Mouse (Mus musculus): ENCODE results near the gene Neo1. TPM values are rescaled to one million over a fixed set of nuclear protein-coding genes. Genes with fewer than 3 reads are reported as not detected.
A peak's percentile ranks its signal among the peaks of the same experiment; 100 is the strongest.
"Not testable (repeated sequence)": the region's sequence is repeated elsewhere in the genome, so short reads cannot be mapped to it uniquely, and the experiment has no call there.

Neo1 gene
- polyA plus RNA-seq, 1 experiment from 2014 or later, result 26.7 TPM

DNA sequence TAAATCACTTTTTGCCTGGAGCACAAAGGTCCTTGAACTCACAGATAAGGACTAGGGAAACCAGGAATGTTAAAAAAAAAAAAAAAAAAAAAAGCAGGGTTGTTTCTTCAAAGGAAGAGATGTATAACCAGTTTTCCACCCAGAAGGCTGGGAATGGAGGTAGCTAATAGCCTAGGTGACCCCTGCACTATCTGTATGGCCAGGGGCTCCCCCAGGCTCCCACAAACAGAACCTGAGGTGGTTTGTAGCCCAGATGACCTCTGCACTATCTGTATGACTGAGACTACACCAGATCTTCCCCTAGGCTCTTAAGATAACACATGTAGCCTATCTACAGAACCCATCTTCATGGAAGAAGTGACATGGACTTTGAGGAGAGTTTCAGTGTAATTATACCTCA lies 5.6 kb upstream of the Neo1 start:
- Histone ChIP-seq H3K27me3 (ENCODE audit: poor library complexity, severe bottlenecking) (peaks cover 4% of the 10 kb centered on the region; the same call in 1 of the 2 replicates), H3K27ac (no peak overlapping the region)
- DNase-seq (ENCODE audit: extremely low spot score, low spot score), result no peak

DNA sequence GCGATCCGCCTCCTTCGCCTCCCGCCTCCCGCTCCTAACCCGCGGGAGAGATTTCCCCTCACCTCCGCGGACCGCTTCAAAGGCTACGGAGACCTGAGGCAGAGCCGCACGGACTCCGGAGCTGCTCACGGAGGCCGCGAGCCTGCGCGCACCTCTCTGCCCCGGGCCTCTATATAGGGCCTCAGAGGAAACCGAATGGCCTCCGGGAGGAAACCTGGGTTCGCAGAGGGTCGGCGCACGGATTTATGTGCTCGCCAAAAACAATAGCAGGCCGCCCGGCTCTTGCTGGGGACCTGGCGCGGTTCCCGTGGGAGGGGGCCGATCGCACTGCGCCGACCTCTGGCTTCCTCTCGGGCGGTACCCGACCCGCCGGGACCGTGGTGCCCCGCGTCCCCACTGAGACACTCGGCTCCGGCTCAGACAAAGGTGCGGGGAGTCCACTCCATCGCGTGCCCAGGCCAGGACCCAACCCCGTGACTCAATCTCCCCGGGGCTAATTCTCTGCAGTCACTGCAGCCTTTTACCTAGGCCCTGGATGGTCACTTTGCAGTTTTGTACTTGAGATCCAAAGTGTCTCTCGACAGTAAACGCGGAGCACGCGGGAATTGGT lies 596 bp upstream of the Neo1 start:
- peak overlapping the region; percentile 97 for H3K4me3 ChIP-seq
- DNase-seq (ENCODE audit: extremely low spot score, low spot score), result no peak
- WGBS, result under 1% methylated on average over 56 of the region's 56 CpGs
- peaks cover 2% of the 10 kb centered on the region; the same call in 1 of the 2 replicates for H3K36me3 ChIP-seq (replicated peaks)
- H3K27ac ChIP-seq, result peak overlapping the region; percentile 98
- peaks cover under 1% of the 10 kb centered on the region; the same call in 1 of the 2 replicates for H3K9me3 ChIP-seq
- peaks cover 4% of the 10 kb centered on the region; the same call in 1 of the 2 replicates for H3K27me3 ChIP-seq (ENCODE audit: poor library complexity, severe bottlenecking)
- peaks cover 52% of the 10 kb centered on the region for H3K4me1 ChIP-seq

More for the DNA sequence above, 5.6 kb upstream of the Neo1 start:
- Histone ChIP-seq H3K9me3 (no peaks in the 10 kb centered on the region), H3K4me1 (peaks cover 22% of the 10 kb centered on the region), H3K4me3 (no peak overlapping the region), H3K36me3 (replicated peaks) (no peaks in the 10 kb centered on the region)

DNA sequence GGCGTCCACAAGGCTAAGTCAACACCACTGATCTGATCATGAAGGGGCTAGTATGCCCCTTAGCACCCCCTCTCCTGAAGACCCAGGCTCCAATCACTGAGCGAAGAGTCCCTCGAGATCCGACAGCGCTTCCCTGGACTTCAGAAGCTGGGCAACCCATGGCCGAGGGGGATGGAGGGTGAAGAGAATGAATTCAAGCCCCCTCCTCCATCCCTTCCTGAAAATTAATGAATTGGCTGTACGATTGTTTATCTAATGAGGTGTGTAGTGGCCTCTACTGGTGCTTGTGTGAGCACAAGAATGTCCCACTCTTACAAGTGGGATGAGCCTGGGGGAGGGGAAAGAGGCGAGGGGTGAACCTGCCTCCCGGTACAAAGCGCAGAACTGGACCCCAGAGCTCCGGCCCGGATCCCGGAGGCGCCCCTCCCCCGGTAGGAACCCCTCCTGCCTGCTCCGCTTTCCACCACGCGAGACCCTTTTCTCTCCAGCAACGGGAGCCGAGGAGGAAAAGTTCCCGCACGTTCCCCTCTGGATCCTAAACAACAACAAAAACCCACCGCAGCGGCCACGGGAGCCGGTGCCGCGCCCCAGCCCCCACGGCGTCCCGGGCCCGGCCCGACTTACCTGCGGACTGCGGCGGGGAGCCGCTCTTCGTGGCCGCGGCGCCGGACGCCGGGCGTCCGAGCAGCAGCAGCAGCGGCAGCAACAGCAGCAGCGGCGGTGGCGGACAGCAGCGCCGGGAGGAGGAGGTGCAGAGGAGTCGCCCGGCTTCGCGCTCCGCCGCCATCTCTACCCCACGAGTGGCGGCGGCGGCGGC lies 691 bp downstream of the Neo1 start:
- H3K9me3 ChIP-seq, result peaks cover 4% of the 10 kb centered on the region; the same call in 1 of the 2 replicates
- under 1% methylated on average over 63 of the region's 63 CpGs for WGBS

DNA sequence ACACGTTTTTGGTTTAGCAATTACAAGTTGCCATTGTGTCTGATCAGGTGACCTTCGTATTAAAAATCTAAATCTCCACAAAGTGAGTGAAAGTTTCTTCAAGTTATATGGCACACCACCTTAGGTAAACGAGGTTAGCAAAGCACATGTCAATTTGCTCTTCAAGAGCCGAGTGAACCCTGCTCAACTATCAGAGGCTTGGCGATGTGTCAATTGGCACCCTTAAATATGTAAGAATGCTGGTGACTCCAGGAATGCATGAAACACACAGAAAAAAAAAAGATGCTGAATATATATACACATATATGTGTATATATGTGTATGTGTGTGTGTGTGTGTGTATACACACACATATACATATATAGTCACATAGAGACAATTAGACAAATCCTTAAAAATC lies 1.4 kb downstream of the Neo1 start:
- no peak for DNase-seq (ENCODE audit: extremely low spot score, low spot score)
- Histone ChIP-seq H3K9me3 (peaks cover 4% of the 10 kb centered on the region; the same call in 1 of the 2 replicates), H3K27ac (no peak overlapping the region), H3K36me3 (replicated peaks) (peaks cover 5% of the 10 kb centered on the region; the same call in 1 of the 2 replicates), H3K4me1 (peaks cover 52% of the 10 kb centered on the region), H3K4me3 (peak overlapping the region; percentile 97), H3K27me3 (ENCODE audit: poor library complexity, severe bottlenecking) (peaks cover 4% of the 10 kb centered on the region; the same call in 1 of the 2 replicates)
- 51% methylated on average over 5 of the region's 5 CpGs for WGBS

More for the DNA sequence above, 691 bp downstream of the Neo1 start:
- Histone ChIP-seq H3K27ac (peak overlapping the region; percentile 98), H3K4me3 (peak overlapping the region; percentile 97), H3K36me3 (replicated peaks) (peaks cover 5% of the 10 kb centered on the region; the same call in 1 of the 2 replicates), H3K4me1 (peaks cover 52% of the 10 kb centered on the region), H3K27me3 (ENCODE audit: poor library complexity, severe bottlenecking) (peaks cover 4% of the 10 kb centered on the region; the same call in 1 of the 2 replicates)
- peak; percentile 66 for DNase-seq (ENCODE audit: extremely low spot score, low spot score)

DNA sequence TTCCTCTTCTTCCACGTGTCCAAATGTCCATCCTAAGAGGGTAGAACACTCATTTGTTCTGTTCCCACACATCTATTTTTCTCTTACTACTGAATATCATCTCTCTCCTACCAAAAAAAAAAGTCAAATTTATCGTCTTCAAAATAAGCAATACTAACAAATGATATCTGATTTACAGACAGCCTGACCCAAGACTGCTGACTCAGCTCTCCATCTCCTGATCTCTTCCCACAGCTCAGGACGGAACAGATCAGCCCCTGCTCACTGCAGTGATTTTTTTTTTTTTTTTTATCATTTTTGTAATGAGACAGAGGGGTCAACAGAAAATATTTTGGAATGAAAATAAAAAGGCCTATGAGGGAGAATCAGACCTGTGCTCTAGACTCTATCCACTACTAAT lies 2.7 kb downstream of the Neo1 start:
- Histone ChIP-seq H3K4me3 (no peak overlapping the region), H3K4me1 (peaks cover 45% of the 10 kb centered on the region), H3K36me3 (replicated peaks) (peaks cover 12% of the 10 kb centered on the region), H3K9me3 (peaks cover 6% of the 10 kb centered on the region; the same call in 1 of the 2 replicates), H3K27ac (no peak overlapping the region), H3K27me3 (ENCODE audit: poor library complexity, severe bottlenecking) (no peaks in the 10 kb centered on the region)
- 70% methylated on average over 3 of the region's 3 CpGs for WGBS
- no peak for DNase-seq (ENCODE audit: extremely low spot score, low spot score)

DNA sequence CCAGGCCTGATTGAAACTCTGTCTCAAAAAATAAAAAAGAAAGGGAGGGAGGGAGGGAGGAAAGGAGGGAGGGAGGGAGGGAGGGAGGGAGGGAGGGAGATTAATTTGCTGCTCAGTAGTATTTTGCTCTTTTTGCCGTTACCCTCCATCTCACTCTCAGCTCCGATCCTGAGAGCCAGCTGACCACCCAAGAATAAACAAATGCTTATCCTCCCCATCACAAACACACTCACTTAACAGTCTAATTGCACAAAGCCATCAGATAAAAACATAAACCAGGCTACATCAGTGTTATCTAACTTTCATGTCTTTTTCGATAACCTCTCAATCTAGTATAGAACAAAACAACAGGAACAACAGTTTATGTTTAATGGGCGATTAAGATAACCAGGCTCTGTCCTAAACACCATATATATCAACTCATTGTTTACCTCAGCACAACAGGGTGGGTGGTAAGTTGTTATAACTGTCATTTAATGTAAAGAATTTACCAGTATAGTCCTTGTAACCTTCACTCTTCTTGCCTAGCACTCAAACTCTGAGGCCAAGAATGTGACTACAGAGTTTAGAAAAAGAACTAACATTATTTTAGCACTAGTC lies 11.9 kb downstream of the Neo1 start:
- Histone ChIP-seq H3K9me3 (no peaks in the 10 kb centered on the region; the same call in 1 of the 2 replicates), H3K36me3 (replicated peaks) (peaks cover 4% of the 10 kb centered on the region), H3K4me3 (no peak overlapping the region), H3K27me3 (ENCODE audit: poor library complexity, severe bottlenecking) (no peaks in the 10 kb centered on the region), H3K4me1 (no peaks in the 10 kb centered on the region), H3K27ac (no peak overlapping the region)
- DNase-seq (ENCODE audit: extremely low spot score, low spot score), result no peak
- 82% methylated on average over 4 of the region's 4 CpGs for WGBS

DNA sequence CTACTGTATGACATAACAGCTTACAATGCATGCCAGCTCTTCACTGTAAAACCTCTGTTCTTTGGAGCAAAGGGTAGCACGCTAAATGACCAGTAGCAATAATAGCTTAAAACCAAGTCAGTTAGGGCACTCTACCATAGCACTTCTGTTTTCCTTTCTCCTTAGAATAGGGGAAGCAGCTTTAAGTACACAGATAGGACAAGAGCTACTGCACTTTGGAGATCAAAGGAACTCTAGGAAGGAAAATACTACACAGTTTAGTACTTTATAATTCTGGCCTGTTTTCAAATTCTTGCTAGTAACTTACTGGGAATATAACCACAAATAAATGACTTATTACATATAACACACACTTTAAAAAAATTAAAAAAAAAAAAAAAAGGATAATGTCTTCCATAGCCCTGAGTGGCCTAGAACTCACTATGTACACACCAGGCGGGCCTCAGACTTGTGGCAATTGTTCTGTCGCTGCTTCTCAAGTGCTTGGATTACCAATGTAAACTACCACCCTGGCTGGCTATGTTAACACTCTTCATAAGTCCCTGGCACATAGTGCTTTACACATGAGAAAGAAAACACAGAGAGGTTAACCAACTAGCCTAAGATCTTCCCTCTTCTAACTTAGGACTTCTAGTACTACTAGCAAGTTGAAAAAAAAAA lies 20.1 kb downstream of the Neo1 start:
- H3K27ac ChIP-seq, result no peak overlapping the region
- no peak overlapping the region for H3K4me3 ChIP-seq
- H3K36me3 ChIP-seq (replicated peaks), result no peaks in the 10 kb centered on the region
- 0 out of 2 replicates have a peak, but pooled peaks cover 3% of the 10 kb centered on the region for H3K4me1 ChIP-seq
- no peak for DNase-seq (ENCODE audit: extremely low spot score, low spot score)
- no peaks in the 10 kb centered on the region for H3K27me3 ChIP-seq (ENCODE audit: poor library complexity, severe bottlenecking)
- no peaks in the 10 kb centered on the region for H3K9me3 ChIP-seq
- WGBS, result 87% methylated on average over 3 of the region's 3 CpGs

DNA sequence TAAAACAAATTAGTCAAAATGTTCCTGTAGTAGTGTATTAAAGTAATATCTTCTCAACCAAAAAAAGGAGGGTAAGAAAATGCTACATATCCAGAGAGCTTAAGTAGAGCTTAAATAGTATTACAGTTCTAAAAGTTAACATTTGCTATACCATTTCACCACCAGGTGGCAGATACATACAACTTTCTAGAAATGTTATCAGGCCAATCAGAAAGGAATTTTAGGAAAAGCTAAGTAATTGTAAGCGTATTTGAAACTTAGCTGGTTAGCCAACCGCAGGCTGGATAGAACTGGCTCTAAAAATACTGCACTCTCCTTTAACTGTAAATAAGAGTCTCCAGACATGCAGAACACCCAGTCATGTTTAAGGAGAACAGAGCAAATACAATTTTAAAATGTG lies 22.9 kb downstream of the Neo1 start:
- 36% methylated on average over 2 of the region's 2 CpGs for WGBS
- Histone ChIP-seq H3K27me3 (ENCODE audit: poor library complexity, severe bottlenecking) (no peaks in the 10 kb centered on the region), H3K36me3 (replicated peaks) (no peaks in the 10 kb centered on the region), H3K4me3 (no peak overlapping the region), H3K9me3 (no peaks in the 10 kb centered on the region), H3K4me1 (peaks cover 12% of the 10 kb centered on the region; the same call in 1 of the 2 replicates), H3K27ac (no peak overlapping the region)
- no peak for DNase-seq (ENCODE audit: extremely low spot score, low spot score)

DNA sequence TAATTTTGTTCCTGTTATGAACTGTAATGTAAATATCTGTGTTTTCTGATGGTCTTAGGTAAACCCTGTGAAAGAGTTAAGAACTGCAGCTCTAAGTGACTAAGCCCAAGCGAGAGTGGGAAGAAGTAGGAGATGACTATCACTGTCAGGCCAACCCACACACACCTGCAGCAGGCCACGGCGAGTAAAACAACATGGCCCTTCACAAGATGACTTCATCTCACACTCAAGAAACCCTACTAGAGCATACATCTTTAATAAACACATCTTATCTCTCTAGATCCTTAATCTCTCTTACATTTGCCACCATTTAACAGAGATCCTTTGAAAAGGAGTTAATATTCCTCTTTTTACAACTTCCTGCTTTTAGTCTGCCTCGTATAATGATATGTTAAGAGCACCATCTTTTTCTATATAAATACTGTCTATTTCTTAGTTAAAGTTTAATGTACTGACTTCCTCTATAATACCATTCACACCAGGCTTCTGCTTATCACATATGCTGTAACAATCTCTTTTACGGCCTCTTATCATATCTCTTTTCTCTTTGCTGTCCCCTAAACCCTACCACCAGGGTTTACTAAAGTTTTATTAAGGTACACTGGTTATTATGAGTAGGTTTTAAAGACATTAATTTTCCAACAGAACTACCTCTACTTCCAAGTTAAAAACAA lies 46.8 kb downstream of the Neo1 start:
- Histone ChIP-seq H3K9me3 (no peaks in the 10 kb centered on the region), H3K4me1 (no peaks in the 10 kb centered on the region), H3K27me3 (ENCODE audit: poor library complexity, severe bottlenecking) (no peaks in the 10 kb centered on the region), H3K4me3 (no peak overlapping the region), H3K36me3 (replicated peaks) (peaks cover 21% of the 10 kb centered on the region), H3K27ac (no peak overlapping the region)
- DNase-seq (ENCODE audit: extremely low spot score, low spot score), result no peak
- WGBS, result 96% methylated on average over 5 of the region's 5 CpGs

DNA sequence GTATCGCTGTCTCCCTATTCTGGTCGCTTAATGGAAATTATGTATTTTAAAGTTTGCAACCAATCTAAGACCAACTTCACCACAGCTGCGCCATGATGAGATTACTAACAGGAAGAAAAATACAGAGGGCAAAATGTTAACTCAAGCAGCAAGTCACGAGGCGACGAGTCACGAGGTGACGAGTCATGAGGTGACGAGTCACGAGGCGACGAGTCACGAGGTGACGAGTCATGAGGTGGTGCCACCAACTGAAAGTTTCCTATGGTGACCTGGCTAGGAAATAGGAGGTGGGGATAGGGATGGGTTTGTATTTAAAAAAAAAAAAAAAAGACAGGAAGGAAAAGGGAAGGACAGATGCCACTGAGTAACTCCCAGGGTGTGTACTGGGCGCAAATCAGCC lies 57.2 kb downstream of the Neo1 start:
- H3K36me3 ChIP-seq (replicated peaks), result peaks cover 38% of the 10 kb centered on the region
- H3K9me3 ChIP-seq, result no peaks in the 10 kb centered on the region
- WGBS, result 94% methylated on average over 15 of the region's 15 CpGs
- DNase-seq (ENCODE audit: extremely low spot score, low spot score), result no peak
- no peaks in the 10 kb centered on the region for H3K4me1 ChIP-seq
- no peak overlapping the region for H3K4me3 ChIP-seq
- no peak overlapping the region for H3K27ac ChIP-seq
- H3K27me3 ChIP-seq (ENCODE audit: poor library complexity, severe bottlenecking), result no peaks in the 10 kb centered on the region

DNA sequence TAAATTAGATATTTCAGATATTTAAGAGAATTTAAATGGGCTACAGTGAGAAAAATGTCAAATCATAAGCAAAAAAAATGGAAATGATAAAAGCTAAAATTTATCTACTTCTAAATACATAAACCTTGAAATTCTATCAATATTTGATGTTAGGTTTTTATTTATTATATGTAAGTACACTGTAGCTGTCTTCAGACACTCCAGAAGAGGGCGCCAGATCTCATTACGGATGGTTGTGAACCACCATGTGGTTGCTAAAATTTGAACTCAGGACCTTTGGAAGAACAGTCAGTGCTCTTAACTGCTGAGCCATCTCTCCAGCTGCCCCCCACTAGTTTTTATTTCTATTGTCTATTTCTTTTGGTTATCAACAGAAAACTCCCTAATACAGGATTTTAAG lies 65.1 kb downstream of the Neo1 start:
- H3K27ac ChIP-seq; H3K27me3 ChIP-seq (ENCODE audit: poor library complexity, severe bottlenecking); H3K4me1 ChIP-seq; H3K9me3 ChIP-seq; DNase-seq (ENCODE audit: extremely low spot score, low spot score); H3K4me3 ChIP-seq: not testable (repeated sequence)
- 75% methylated on average over 2 of the region's 2 CpGs for WGBS
- peaks cover 22% of the 10 kb centered on the region for H3K36me3 ChIP-seq (replicated peaks)

DNA sequence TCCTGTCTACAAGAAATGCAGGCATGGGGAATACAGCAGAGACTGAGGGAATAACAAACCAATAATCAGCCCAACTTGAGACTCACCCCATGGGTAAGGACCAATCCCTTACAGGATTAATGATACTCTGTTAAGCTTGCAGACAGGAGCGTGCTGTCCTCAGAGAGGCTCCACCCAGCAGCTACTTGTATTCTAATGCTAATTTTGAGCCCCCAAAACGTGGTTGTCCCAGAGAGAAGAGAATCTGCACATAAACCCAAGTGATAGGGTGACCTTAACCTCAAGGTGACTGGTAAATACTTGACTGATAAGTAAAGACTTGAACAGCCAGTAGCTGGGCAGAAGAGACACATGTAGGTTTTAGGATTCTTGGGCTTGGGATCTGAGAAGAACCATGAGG lies 68.9 kb downstream of the Neo1 start:
- H3K27ac ChIP-seq, result no peak overlapping the region
- no peak for DNase-seq (ENCODE audit: extremely low spot score, low spot score)
- 39% methylated on average over 2 of the region's 2 CpGs for WGBS

More for the DNA sequence above, 68.9 kb downstream of the Neo1 start:
- Histone ChIP-seq H3K4me3 (no peak overlapping the region), H3K27me3 (ENCODE audit: poor library complexity, severe bottlenecking) (no peaks in the 10 kb centered on the region), H3K4me1 (no peaks in the 10 kb centered on the region), H3K36me3 (replicated peaks) (peaks cover 16% of the 10 kb centered on the region), H3K9me3 (no peaks in the 10 kb centered on the region)

Measured in forebrain, embryonic 10.5 days (tissue).